Mouse (Mus musculus) liver, postnatal 0 days (tissue): ENCODE results near the gene Chd9.

ENCODE experiments used
- CTCF ChIP-seq: sonication (generic); IDR thresholded peaks from 2 replicates; pipeline ENCODE4 v1.5.1; 2016; ENCODE audit warnings: antibody characterized with exemption, low read depth
- EP300 ChIP-seq: IDR thresholded peaks from 2 replicates; pipeline ENCODE4 v1.6.1; 2016; ENCODE audit warnings: antibody characterized with exemption, low read depth, mild to moderate bottlenecking

- TF ChIP-seq CTCF (no peak), EP300 (no peak)
These were observed 26.6 kb downstream of the Chd9 start for GRCm38 (mm10) chr8:90854671-90855161.
